Mouse (Mus musculus) liver, embryonic 14.5 days (tissue): ENCODE results near the gene Coasy.

Experiments used
- CTCF ChIP-seq: IDR thresholded peaks from 2 replicates; pipeline ENCODE4 v1.5.1; 2016; ENCODE audit warnings: antibody characterized with exemption, low read depth, control low read depth
- EP300 ChIP-seq: IDR thresholded peaks from 2 replicates; pipeline ENCODE4 v1.6.1; 2016; ENCODE audit warnings: antibody characterized with exemption, low read depth

- no peak for TF ChIP-seq EP300
- TF ChIP-seq CTCF, result no peak
Observed at GRCm38 (mm10) chr11:101083083-101083697, 825 bp downstream of the Coasy start.
